Mouse (Mus musculus) yolk sac, embryonic 10.5 days (tissue): ENCODE data around the gene Gm17581.
A peak's percentile ranks its signal among the peaks of the same experiment; 100 is the strongest.
"Not testable (repeated sequence)": the region's sequence is repeated elsewhere in the genome, so short reads cannot be mapped to it uniquely, and the experiment has no call there.

ENCODE experiments used
- DNase-seq: peaks from one replicate; pipeline ENCODE4 v3.0.0-alpha.2; 2017; ENCODE audit warnings: low spot score

The Gm17581 gene

DNA sequence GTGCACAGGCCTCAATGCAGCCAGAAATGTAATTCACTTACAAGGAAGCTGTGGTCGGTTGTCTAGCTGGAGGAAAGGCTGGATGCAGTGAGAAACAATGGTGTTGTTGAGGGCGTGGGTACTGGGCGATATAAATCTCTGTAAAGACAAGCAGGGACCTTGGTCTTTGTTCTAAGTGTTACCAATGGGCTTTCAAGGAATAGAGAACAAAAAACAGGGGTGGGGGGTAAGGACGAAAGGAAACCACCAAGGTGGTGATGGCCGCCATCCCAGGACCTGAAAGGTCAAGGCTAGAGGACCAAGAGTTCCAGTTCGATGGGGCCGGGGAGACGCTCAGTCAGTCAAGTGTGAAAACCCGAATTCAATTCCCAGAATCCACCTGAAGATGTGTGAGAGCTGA is 2.1 kb upstream of the Gm17581 start:
- no peak for DNase-seq

DNA sequence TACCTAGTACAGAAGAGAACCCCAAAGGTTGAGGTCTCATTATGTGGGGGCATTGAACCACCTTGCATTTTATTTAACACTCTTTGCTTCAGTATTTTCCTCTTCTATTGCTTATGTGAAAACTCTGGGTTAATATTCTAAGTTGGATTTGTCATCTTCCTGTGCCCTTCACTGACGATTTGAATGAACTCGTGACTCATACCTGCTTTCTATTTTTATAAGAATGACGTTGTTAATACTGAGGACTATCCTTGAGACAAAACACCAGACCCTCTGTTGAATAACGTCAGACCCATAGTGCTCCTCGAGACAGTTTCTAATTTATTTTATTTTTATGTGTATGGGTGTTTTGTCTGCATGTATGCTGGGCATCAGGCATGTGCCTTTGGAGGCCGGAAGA is 1.3 kb upstream of the Gm17581 start:
- DNase-seq, result no peak

- no peak for DNase-seq
Measured at GRCm38 (mm10) chr2:155735080-155735479, 586 bp downstream of the Gm17581 start.

- DNase-seq, result peak; percentile 93
Measured at GRCm38 (mm10) chr2:155729158-155729645, 6.5 kb downstream of the Gm17581 start, which contains the start of gene Edem2. Gene Edem2, minus strand, starts transcription at chr2:155729475.

DNA sequence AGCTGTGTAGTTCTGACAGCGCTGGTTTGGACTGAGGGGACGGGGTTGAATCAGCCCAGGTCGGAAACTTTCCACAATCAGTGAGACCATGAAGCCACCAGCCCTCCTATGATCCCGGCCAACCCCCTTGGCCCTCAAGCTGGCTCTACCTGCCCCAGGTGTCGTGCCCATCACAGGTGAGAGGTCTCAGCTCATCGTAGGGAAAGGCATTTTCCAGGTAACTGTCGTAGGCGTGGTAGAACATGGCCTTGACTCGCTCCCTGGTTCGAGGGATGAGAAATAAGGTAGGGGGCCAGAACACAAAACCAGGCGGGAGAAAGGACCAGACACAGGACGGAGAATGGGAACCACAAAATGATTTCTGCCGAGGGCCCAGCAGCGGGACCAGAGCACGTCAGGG is 6.9 kb downstream of the Gm17581 start:
- DNase-seq, result peak; percentile 11

DNA sequence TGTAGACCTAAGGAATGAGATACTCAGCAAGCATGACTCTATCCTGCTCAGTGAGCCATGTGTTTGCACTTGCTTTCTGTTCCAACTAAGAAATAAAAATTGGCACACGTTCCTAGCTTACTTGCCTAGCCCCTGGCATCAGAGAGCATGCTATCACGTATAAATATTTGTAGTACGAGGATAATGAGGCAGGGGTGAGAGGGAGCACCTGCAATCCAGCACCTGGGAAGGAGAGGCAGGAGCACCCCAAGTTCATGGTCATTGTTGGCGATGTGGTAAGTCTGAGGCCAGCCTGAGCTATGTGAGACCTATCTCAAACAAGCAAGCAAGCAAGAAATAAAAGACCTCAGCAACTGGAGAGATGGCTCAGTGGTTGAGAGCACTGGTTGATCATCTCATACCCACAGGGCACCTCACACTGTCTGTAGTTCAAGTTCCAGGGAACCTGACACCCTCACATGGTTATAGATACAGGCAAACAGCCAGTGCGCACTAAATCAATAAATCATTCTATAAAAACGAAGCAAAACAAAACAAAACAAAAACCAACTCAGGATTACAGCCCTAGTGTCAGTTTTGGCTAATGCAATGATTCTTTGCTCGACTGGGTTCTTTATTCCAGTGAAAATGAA is 7.8 kb downstream of the Gm17581 start:
- DNase-seq, result no peak

DNA sequence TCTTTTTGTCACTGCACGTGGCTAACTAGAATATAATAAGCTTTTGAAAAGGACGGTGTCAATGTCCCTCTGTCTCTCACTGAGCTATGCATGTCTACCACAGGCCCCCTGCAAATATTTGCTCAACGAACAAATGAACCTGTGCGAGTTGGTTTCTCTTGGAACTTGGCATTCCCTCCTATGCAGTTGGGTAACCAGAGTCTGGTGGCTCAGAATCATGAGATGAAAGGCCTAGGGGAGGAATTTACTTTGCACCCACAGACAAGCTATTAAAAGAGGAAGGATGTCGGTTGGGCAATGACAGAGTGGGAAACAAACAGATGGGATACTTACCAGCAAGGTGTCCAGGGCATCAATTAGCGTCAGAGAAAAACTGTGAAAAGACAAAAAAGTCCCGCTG is 9.4 kb downstream of the Gm17581 start:
- no peak for DNase-seq

DNA sequence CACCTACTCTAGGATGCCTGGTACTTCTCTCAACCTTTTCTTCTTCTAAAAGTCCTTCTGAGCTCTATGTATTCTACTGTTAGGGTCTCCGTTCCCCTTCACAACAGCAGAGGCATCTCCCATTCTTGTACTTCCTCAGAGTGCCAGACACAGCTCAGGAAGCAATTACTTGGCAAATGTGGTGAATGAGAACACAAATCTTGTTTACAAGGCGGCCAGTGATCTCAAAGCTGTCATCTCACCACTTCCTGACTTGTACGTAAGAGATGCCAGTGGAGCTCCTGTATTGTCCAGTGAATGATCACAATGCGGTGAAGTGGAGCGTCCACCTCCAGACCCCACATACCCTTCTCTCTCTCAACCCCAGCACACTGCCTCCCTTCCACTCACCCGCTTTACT is 11.1 kb downstream of the Gm17581 start:
- DNase-seq, result no peak

GRCm38 (mm10) chr2:155724036-155724435 is 11.6 kb downstream of the Gm17581 start:
- DNase-seq, result no peak

- DNase-seq, result no peak
Measured at GRCm38 (mm10) chr2:155720585-155720984, 15.1 kb downstream of the Gm17581 start.

DNA sequence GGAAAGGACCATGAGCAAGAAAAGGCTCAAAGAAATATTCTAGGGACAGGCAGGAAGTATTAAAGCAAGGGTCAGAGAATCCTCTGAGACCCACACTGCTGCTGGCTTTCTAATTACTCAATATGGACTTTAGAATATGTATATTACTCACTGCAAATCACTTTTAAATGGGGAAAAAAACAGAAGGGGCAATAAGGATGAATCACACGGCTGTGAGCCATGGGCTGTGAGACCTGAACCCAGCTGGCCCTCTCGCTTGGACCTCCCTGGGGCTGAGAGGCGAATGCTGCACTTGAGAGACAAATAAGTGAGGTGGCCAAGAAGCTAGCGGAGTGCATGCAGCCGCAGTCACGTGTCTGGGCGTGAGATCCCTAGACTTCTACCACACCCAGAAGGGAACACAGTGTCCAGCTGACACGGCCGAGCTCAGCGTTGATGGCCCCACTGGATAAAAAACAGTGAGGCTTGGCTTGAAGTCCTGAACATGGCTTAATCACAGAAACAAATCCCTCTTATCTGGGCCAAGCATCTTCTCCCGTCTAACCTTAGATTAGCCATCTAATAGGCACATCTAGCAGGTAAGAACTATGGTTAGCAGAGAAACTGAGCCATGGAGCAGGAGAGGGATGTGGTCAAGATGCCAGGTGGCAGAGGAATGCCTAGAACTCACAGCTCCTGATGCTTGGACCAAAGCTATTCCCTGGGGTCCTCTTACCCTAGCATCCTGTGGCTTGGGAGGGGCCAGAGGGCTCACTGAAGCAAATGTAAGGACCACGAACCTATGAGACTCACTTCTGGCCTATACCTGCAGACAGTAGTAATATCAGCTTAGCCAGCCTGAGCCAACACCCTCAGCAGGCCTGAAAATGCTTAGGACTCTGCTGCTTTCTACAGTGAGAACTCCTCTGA is 18.3 kb downstream of the Gm17581 start:
- no peak for DNase-seq

DNA sequence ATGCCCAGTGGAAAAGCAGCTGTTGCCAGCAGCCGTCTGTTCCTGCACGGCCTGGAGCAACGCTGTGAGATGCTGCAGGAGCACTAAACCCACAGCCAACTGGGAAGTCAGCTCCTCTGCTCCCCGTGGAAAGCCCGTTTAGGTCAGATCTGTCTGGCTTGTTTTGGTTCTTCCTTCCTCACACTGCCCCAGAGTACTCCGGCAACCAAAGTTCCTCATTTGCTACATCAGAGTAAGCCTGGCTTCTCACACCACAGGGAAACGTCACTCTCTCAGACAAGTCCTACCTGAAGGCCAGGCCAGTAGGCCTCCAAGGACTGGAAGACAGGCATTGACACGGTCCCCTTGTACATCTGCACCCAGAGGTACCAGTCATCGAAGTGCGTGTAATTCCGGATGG is 25.1 kb downstream of the Gm17581 start:
- no peak for DNase-seq

GRCm38 (mm10) chr2:155707251-155707650 is 28.4 kb downstream of the Gm17581 start:
- no peak for DNase-seq

GRCm38 (mm10) chr2:155703630-155704029 is 32.0 kb downstream of the Gm17581 start:
- no peak for DNase-seq

DNA sequence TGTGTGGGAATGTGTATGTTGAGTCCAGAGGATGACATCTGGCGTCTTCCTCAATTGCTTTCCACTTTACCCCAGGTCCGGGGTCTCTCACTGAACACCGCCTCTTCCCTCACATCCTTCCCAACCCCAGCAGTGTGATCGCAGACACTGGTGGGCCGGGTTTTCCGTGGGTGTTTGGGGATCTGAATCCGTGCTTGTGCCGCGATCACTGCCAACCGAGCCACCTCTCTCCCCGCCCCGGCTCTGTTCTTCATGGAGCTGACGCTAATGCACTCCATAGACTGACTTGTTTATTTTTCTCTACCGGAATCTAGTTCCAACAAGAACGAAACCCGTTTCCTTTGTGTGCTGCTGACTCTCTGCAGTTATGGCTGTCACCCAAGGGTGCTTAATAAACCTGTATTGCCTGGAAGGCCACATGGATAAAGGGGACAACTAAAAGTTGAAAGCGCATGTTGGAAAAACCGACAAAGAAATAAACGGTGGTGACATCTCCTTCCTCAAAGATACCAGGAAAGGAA is 34.2 kb downstream of the Gm17581 start:
- DNase-seq, result no peak

GRCm38 (mm10) chr2:155698443-155698842 is 37.2 kb downstream of the Gm17581 start:
- DNase-seq, result not testable (repeated sequence)

DNA sequence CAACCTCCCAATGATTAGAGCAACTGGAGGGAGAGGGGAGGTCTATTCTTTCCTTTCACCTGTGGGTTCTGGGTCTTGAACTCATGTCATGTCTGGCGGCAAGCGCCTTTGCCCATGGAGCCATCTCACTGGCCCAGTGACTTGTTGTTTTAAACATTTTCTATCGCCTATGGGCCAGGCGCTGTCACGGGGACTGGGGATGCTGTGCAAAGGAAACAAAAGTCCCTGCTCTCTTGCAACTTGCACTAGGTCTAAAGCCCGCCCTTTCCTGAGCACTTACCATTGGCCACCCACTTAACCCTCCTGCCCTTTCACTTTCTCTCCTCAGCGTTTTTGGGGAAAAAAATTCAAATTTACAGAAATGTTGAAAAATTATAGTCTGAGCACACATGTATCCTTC is 38.8 kb downstream of the Gm17581 start:
- DNase-seq, result no peak

DNA sequence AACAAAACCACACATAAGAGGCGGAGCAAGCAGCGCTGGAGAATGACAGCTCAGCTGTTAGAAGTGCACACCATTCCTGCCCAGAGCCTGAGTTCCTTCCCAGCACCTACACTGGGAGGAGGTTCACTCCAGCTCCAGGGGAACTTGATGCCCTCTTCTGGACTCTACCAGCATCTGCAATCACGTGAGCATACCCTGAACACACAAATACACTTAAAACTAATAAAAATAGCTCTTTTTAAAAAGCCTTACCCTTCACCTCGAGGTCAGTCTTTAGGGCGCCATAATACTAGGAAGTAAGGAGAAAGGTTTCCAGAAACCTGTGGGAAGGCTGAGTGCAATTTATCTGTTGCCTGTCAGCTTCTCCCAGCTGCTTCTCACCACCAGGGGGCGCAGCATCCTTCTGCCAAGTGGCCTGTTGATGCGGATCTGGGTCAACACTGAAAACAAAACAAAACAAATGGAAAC is 39.5 kb downstream of the Gm17581 start:
- DNase-seq, result peak; percentile 63

GRCm38 (mm10) chr2:155695316-155695715 is 40.4 kb downstream of the Gm17581 start:
- no peak for DNase-seq

DNA sequence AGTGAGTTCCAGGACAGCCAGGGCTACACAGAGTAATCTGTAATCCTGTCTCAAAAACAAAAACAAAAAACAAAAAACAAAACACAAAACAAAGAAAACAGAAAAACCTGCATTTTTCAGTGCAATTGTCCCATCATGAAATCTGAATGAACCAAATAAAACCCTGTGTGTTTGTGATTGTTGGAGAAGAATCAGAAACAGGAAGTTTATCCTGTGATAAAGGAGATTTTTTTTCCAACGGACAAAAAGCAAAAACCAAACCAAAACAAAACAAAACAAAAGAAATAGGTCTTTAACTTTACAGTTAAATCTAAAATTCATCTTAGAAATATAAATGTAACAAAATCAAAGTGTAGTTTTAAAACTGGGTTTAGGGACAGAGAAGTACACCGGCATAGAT is 41.1 kb downstream of the Gm17581 start:
- DNase-seq, result no peak

- DNase-seq, result no peak
Measured at GRCm38 (mm10) chr2:155693136-155693535, 42.5 kb downstream of the Gm17581 start.

DNA sequence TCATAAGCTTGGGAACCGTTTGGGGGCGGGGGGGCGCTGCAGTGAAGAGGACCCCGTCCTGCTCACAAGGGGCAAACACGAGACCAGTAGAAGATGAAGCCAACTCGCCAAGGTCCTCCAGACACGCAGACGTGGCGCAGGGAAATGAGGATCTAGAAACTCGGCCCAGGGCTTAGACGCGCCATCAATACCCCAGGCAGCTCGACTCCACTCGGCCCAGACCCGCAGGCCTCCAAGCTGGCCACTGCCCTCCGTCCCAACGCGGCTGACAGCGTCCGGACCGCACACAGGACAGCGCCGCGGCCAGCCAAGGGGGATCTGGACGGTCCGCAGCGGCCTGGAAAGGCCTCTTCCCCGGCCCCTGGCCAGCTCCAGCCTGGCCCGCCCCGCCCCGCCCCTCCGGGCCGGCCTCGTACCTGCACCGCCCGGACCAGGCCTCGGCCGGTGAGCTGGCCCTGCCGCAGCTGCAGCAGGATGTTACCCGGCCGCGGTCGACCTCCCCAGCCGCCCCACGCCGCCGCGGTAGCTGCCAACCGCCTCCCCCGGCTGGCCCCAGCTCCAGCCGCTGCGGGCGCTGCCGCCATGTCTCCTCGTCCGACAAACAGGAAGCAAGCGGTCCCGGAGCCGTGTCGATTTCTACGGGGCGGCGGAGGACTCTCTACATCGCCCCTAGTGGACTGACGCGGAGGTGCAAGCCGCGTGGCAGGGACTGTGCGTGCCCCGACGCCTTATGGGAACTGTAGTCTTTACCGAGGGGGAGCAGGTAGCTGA is 43.8 kb downstream of the Gm17581 start, which contains the start of gene Trpc4ap:
TSS of gene Trpc4ap (minus strand) at position 662 of the 771 bp plus-strand sequence.
- DNase-seq, result peak; percentile 96
